Mouse (Mus musculus) thymus, postnatal 36 days (tissue): ENCODE data around the gene Arap1.

Source experiments
- DNase-seq, 2 experiments: peaks; one replicate each; pipeline ENCODE4 v3.0.0; 2022; ENCODE audit warnings: mixed read lengths in 2 of 2

Arap1 gene

GRCm38 (mm10) chr7:101453296-101453695, 105.4 kb downstream of the Arap1 start:
- DNase-seq: no peak

- DNase-seq: no peak
Observed at GRCm38 (mm10) chr7:101453725-101454124, 105.9 kb downstream of the Arap1 start.

- DNase-seq: no peak
Observed at GRCm38 (mm10) chr7:101454479-101454878, 106.6 kb downstream of the Arap1 start.

GRCm38 (mm10) chr7:101455141-101455540, 107.3 kb downstream of the Arap1 start:
- no peak for DNase-seq

GRCm38 (mm10) chr7:101456318-101456717, 108.5 kb downstream of the Arap1 start:
- no peak for DNase-seq

GRCm38 (mm10) chr7:101456789-101457188, 108.9 kb downstream of the Arap1 start:
- DNase-seq: no peak

- no peak for DNase-seq
Observed at GRCm38 (mm10) chr7:101457283-101457682, 109.4 kb downstream of the Arap1 start.

- peak in 1 of 2 experiments; percentile 31 for DNase-seq
Observed at GRCm38 (mm10) chr7:101457801-101458200, 109.9 kb downstream of the Arap1 start.

GRCm38 (mm10) chr7:101458278-101458781, 110.5 kb downstream of the Arap1 start:
- DNase-seq: no peak

GRCm38 (mm10) chr7:101459305-101459813, 111.5 kb downstream of the Arap1 start:
- no peak for DNase-seq

- no peak for DNase-seq
Observed at GRCm38 (mm10) chr7:101459923-101460607, 112.2 kb downstream of the Arap1 start.

GRCm38 (mm10) chr7:101460608-101460957, 112.7 kb downstream of the Arap1 start:
- no peak for DNase-seq

GRCm38 (mm10) chr7:101461571-101461970, 113.7 kb downstream of the Arap1 start:
- no peak for DNase-seq
